Mouse (Mus musculus) myocyte (in vitro differentiated cells): Measurements from ENCODE around the gene Tmem108.

Source experiments
- E2F4 ChIP-seq: IDR thresholded peaks from one replicate; pipeline ENCODE4 v1.6.1; 2011; ENCODE audit warnings: mild to moderate bottlenecking, control low read depth, moderate library complexity; ENCODE audit not compliant: insufficient read depth
- MAX ChIP-seq: IDR thresholded peaks from one replicate; pipeline ENCODE4 v1.6.1; 2011; ENCODE audit warnings: low read depth, mild to moderate bottlenecking, control low read depth
- MYOD1 ChIP-seq, 3 experiments: IDR thresholded peaks; one replicate each; pipeline ENCODE4 v1.6.1; 2011; ENCODE audit warnings: control low read depth in 2 of 3, low read depth in 2 of 3, mild to moderate bottlenecking in 2 of 3, moderate library complexity in 1 of 3; ENCODE audit not compliant: insufficient read length in 2 of 3, control insufficient read depth in 1 of 3
- MYOG ChIP-seq, 3 experiments: IDR thresholded peaks; one replicate each; pipeline ENCODE4 v1.6.1; 2011; ENCODE audit warnings: control low read depth in 2 of 3, low read depth in 2 of 3, mild to moderate bottlenecking in 2 of 3; ENCODE audit not compliant: insufficient read length in 2 of 3, control insufficient read depth in 1 of 3, insufficient read depth in 1 of 3
- POLR2A ChIP-seq: IDR thresholded peaks from one replicate; pipeline ENCODE4 v1.6.1; 2011; ENCODE audit warnings: low read depth, mild to moderate bottlenecking, control low read depth, moderate library complexity; ENCODE audit not compliant: insufficient read length
- POLR2AphosphoS2 ChIP-seq: IDR thresholded peaks from one replicate; pipeline ENCODE4 v1.6.1; 2011; ENCODE audit warnings: low read depth, control low read depth; ENCODE audit not compliant: insufficient read length
- SRF ChIP-seq: IDR thresholded peaks from one replicate; pipeline ENCODE4 v1.6.1; 2011; ENCODE audit warnings: low read depth; ENCODE audit not compliant: control insufficient read depth, insufficient read length
- TCF12 ChIP-seq: IDR thresholded peaks from one replicate; pipeline ENCODE4 v1.6.1; 2011; ENCODE audit warnings: mild to moderate bottlenecking, control low read depth; ENCODE audit not compliant: poor library complexity, insufficient read depth, severe bottlenecking
- USF1 ChIP-seq: IDR thresholded peaks from one replicate; pipeline ENCODE4 v1.6.1; 2011; ENCODE audit warnings: low read depth, mild to moderate bottlenecking, control low read depth, moderate library complexity

DNA sequence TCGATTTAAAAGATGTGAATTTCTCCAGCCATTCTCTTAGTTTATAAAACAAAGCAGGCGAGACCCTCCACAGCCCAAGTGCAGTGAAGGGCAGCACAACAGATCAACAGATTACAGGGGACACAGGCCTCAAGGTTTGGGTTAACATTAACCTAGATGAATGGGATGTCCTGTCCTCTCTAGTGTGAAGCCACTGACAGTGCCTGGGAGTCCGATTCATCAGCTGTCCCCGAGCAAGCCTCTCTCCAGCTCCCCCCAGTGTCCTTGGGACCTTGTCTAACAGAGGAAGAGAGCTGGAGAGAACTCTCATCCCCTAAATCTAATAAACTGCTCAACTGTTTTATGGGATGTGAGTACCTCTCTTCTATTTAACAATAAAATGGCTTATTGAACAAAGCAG, 48.4 kb downstream of the Tmem108 start:
- TF ChIP-seq E2F4, result no peak
- no peak for TF ChIP-seq MYOD1 (IDR thresholded peaks at IDR 0.05; ENCODE audit: control insufficient read depth in 1 of 3, insufficient read length in 2 of 3, low read depth in 2 of 3)
- TF ChIP-seq POLR2A, result no peak
- no peak for TF ChIP-seq USF1
- no peak for TF ChIP-seq SRF
- no peak for TF ChIP-seq MAX
- TF ChIP-seq MYOG (IDR thresholded peaks at IDR 0.05; ENCODE audit: control insufficient read depth in 1 of 3, insufficient read depth in 1 of 3, insufficient read length in 2 of 3, low read depth in 2 of 3), result no peak
- TF ChIP-seq TCF12, result no peak
- TF ChIP-seq POLR2AphosphoS2, result no peak
